Mouse (Mus musculus) intestine, embryonic 14.5 days (tissue): ENCODE data around the gene En2. TPM values are rescaled to one million over a fixed set of nuclear protein-coding genes. Genes with fewer than 3 reads are reported as not detected.

Experiments used
- ATAC-seq: fragments of 200-750 bp; cut with Nextera tagmentation; replicated peaks from 2 replicates; pipeline ENCODE4 v1.8.0; 2017; ENCODE audit warnings: low read depth, moderate number of reproducible peaks, moderate TSS enrichment, moderate library complexity; ENCODE audit not compliant: low FRiP score, low TSS enrichment
- DNase-seq: peaks from one replicate; pipeline ENCODE4 v3.0.0-alpha.2; 2018; ENCODE audit warnings: low spot score
- H3K27ac ChIP-seq: fragments of 300-500 bp; sonication (generic); 2 replicates; pipeline ENCODE4 v1.5.1; 2014; ENCODE audit warnings: low read depth, mild to moderate bottlenecking, control low read depth
- H3K27me3 ChIP-seq: fragments of 300-500 bp; sonication (generic); replicated peaks from 2 replicates; pipeline ENCODE4 v1.6.1; 2014; ENCODE audit warnings: low read length, control low read depth; ENCODE audit not compliant: control insufficient read depth, insufficient read depth
- H3K36me3 ChIP-seq: fragments of 300-500 bp; sonication (generic); 2 replicates; pipeline ENCODE4 v1.6.1; 2014; ENCODE audit warnings: low read length, control low read depth; ENCODE audit not compliant: control insufficient read depth, insufficient read depth
- H3K4me1 ChIP-seq: fragments of 300-500 bp; sonication (generic); replicated peaks from 2 replicates; pipeline ENCODE4 v1.6.1; 2014; ENCODE audit warnings: low read length, control low read depth, mixed read lengths; ENCODE audit not compliant: control insufficient read depth, insufficient read depth
- H3K4me2 ChIP-seq: fragments of 300-500 bp; sonication (generic); 2 replicates; pipeline ENCODE4 v1.6.1; 2014; ENCODE audit warnings: low read length
- H3K4me3 ChIP-seq: fragments of 300-500 bp; sonication (generic); 2 replicates; pipeline ENCODE4 v1.5.1; 2014; ENCODE audit warnings: low read depth, low read length, control low read depth, mixed read lengths
- H3K9ac ChIP-seq: fragments of 300-500 bp; sonication (generic); 2 replicates; pipeline ENCODE4 v1.6.1; 2014; ENCODE audit warnings: mild to moderate bottlenecking, low read length
- H3K9me3 ChIP-seq: fragments of 300-500 bp; sonication (generic); 2 replicates; pipeline ENCODE4 v1.6.1; 2016; ENCODE audit warnings: low read length, control low read depth; ENCODE audit not compliant: control insufficient read depth
- WGBS: fragments of 180-500 bp; shearing (Covaris S2); extraction: QIAGEN DNeasy Blood & Tissue Kit; methylation state at CpG from one replicate; pipeline ENCODE4 v1.1.7; 2014; 5-methylcytosine and 5-hydroxymethylcytosine counted together
- polyA plus RNA-seq: library from polyadenylated mRNA; unstranded; fragments of >200 nt; fragmentation: Nextera tagmentation; extraction: Ambion mirVana; gene quantifications from 2 replicates; pipeline ENCODE4 v1.2.1, GENCODE M21; 2014

En2 gene
- polyA plus RNA-seq, 1 experiment from 2014 or later, result not detected

GRCm38 (mm10) chr5:28124321-28125230 is 40.9 kb upstream of the En2 start:
- Histone ChIP-seq H3K9me3 (no peaks in the 10 kb centered on the region), H3K9ac (no peak overlapping the region), H3K4me1 (no peaks in the 10 kb centered on the region; the same call in 1 of the 2 replicates), H3K4me3 (no peak overlapping the region), H3K36me3 (no peaks in the 10 kb centered on the region), H3K4me2 (no peak overlapping the region), H3K27me3 (peaks cover 88% of the 10 kb centered on the region), H3K27ac (no peak overlapping the region)
- 3% methylated on average over 28 of the region's 28 CpGs for WGBS
- no peak for DNase-seq
- no peak for ATAC-seq

- peaks cover 64% of the 10 kb centered on the region for H3K27me3 ChIP-seq
- WGBS, result 25% methylated on average over 1 of the region's 1 CpGs
Observed at GRCm38 (mm10) chr5:28128851-28129250, 36.6 kb upstream of the En2 start.

GRCm38 (mm10) chr5:28132231-28132630 is 33.3 kb upstream of the En2 start:
- no peak for ATAC-seq
- H3K4me3 ChIP-seq, result no peak overlapping the region
- no peaks in the 10 kb centered on the region for H3K36me3 ChIP-seq
- H3K9ac ChIP-seq, result no peak overlapping the region
- WGBS, result 82% methylated on average over 5 of the region's 5 CpGs
- DNase-seq, result no peak
- H3K4me2 ChIP-seq, result no peak overlapping the region
- H3K27me3 ChIP-seq, result peaks cover 40% of the 10 kb centered on the region
- H3K27ac ChIP-seq, result no peak overlapping the region
- H3K4me1 ChIP-seq, result no peaks in the 10 kb centered on the region
- H3K9me3 ChIP-seq, result no peaks in the 10 kb centered on the region

More at GRCm38 (mm10) chr5:28128851-28129250, 36.6 kb upstream of the En2 start:
- Histone ChIP-seq H3K36me3 (no peaks in the 10 kb centered on the region), H3K9me3 (no peaks in the 10 kb centered on the region), H3K4me2 (no peak overlapping the region), H3K27ac (no peak overlapping the region), H3K4me1 (no peaks in the 10 kb centered on the region), H3K4me3 (no peak overlapping the region), H3K9ac (no peak overlapping the region)
- DNase-seq, result no peak
- ATAC-seq, result no peak

GRCm38 (mm10) chr5:28136438-28136837 is 29.1 kb upstream of the En2 start:
- Histone ChIP-seq H3K27ac (no peak overlapping the region), H3K27me3 (peaks cover 22% of the 10 kb centered on the region), H3K9me3 (no peaks in the 10 kb centered on the region), H3K4me2 (no peak overlapping the region), H3K4me3 (no peak overlapping the region), H3K4me1 (no peaks in the 10 kb centered on the region), H3K9ac (no peak overlapping the region), H3K36me3 (no peaks in the 10 kb centered on the region)
- ATAC-seq (no peak), DNase-seq (no peak)
- 40% methylated on average over 2 of the region's 2 CpGs for WGBS

GRCm38 (mm10) chr5:28144555-28144954 is 20.9 kb upstream of the En2 start:
- H3K9me3 ChIP-seq, result no peaks in the 10 kb centered on the region
- ATAC-seq (no peak), DNase-seq (no peak)
- H3K27ac ChIP-seq, result no peak overlapping the region
- no peaks in the 10 kb centered on the region for H3K36me3 ChIP-seq
- no peak overlapping the region for H3K9ac ChIP-seq
- no peaks in the 10 kb centered on the region for H3K27me3 ChIP-seq
- H3K4me1 ChIP-seq, result no peaks in the 10 kb centered on the region
- no peak overlapping the region for H3K4me3 ChIP-seq
- no peak overlapping the region for H3K4me2 ChIP-seq

- 71% methylated on average over 8 of the region's 8 CpGs for WGBS
- Histone ChIP-seq H3K27ac (no peak overlapping the region), H3K4me2 (no peak overlapping the region), H3K4me1 (no peaks in the 10 kb centered on the region), H3K36me3 (no peaks in the 10 kb centered on the region), H3K4me3 (no peak overlapping the region), H3K9ac (no peak overlapping the region), H3K27me3 (0 out of 2 replicates have a peak, but pooled peaks cover 4% of the 10 kb centered on the region), H3K9me3 (no peaks in the 10 kb centered on the region)
- DNase-seq, result no peak
- no peak for ATAC-seq
Observed at GRCm38 (mm10) chr5:28146018-28146417, 19.5 kb upstream of the En2 start.

- no peak for DNase-seq
- Histone ChIP-seq H3K36me3 (no peaks in the 10 kb centered on the region), H3K27me3 (peaks cover 22% of the 10 kb centered on the region), H3K4me3 (no peak overlapping the region), H3K9ac (no peak overlapping the region), H3K4me1 (no peaks in the 10 kb centered on the region), H3K27ac (no peak overlapping the region), H3K4me2 (no peak overlapping the region), H3K9me3 (no peaks in the 10 kb centered on the region)
- 41% methylated on average over 3 of the region's 3 CpGs for WGBS
- ATAC-seq, result no peak
Observed at GRCm38 (mm10) chr5:28148473-28148872, 17.0 kb upstream of the En2 start.

- Histone ChIP-seq H3K9ac (no peak overlapping the region), H3K4me2 (no peak overlapping the region), H3K27me3 (peaks cover 30% of the 10 kb centered on the region), H3K9me3 (no peaks in the 10 kb centered on the region), H3K4me1 (no peaks in the 10 kb centered on the region), H3K36me3 (no peaks in the 10 kb centered on the region), H3K4me3 (no peak overlapping the region), H3K27ac (no peak overlapping the region)
- ATAC-seq, result no peak
- WGBS, result 77% methylated on average over 3 of the region's 3 CpGs
- no peak for DNase-seq
Observed at GRCm38 (mm10) chr5:28149436-28149835, 16.1 kb upstream of the En2 start.
